8 mouse cellular contexts compared by ENCODE assay signal in genomic region chr12:33109531-33109930, GRCm38 (mm10). TPM values are rescaled to one million over a fixed set of nuclear protein-coding genes. Genes with fewer than 3 reads are reported as not detected.
DNase-seq lines count a peak whose midpoint lies in the region; ATAC-seq lines count a peak whose summit lies in the region.

No protein-coding gene starts in this region.

- no peak overlapping the region for H3K4me3 ChIP-seq in heart, embryonic 13.5 days
- H3K4me3 ChIP-seq in midbrain, embryonic 16.5 days (ENCODE audit: low read depth, low read length), result no peak overlapping the region

- no peaks in the 10 kb centered on the region for H3K36me3 ChIP-seq in heart, embryonic 13.5 days
- no peaks in the 10 kb centered on the region for H3K36me3 ChIP-seq in midbrain, embryonic 16.5 days (ENCODE audit: control insufficient read depth, insufficient read depth, low read length)

- H3K4me2 ChIP-seq in heart, embryonic 13.5 days, result no peak overlapping the region
- no peak overlapping the region for H3K4me2 ChIP-seq in midbrain, embryonic 16.5 days (ENCODE audit: low read length)

- no peaks in the 10 kb centered on the region for H3K9me3 ChIP-seq in heart, embryonic 13.5 days
- H3K9me3 ChIP-seq in midbrain, embryonic 16.5 days (replicated peaks; ENCODE audit: control insufficient read depth, low read length, poor library complexity, severe bottlenecking), result no peaks in the 10 kb centered on the region

- H3K27me3 ChIP-seq in heart, embryonic 13.5 days (replicated peaks), result no peaks in the 10 kb centered on the region
- H3K27me3 ChIP-seq in midbrain, embryonic 16.5 days (ENCODE audit: control insufficient read depth, insufficient read depth, low read depth, low read length), result no peaks in the 10 kb centered on the region

- H3K27ac ChIP-seq in heart, embryonic 13.5 days (replicated peaks), result no peak overlapping the region
- H3K27ac ChIP-seq in midbrain, embryonic 16.5 days (ENCODE audit: low read length), result no peak overlapping the region

- peak; percentile 65 for DNase-seq in embryo, embryonic 10 days (ENCODE audit: low spot score)
- DNase-seq in embryo, embryonic 9.5 days (ENCODE audit: extremely low spot score), result no peak
- peak; percentile 66 for DNase-seq in 416B (ENCODE audit: low read depth)
- peak; percentile 38 to 62 for DNase-seq in adrenal gland, postnatal 36 days
- peak; percentile 25 for DNase-seq in kidney, postnatal 14 days

- peaks cover 32% of the 10 kb centered on the region for H3K4me1 ChIP-seq in heart, embryonic 13.5 days
- H3K4me1 ChIP-seq in midbrain, embryonic 16.5 days (ENCODE audit: control insufficient read depth, insufficient read depth, low read length), result no peaks in the 10 kb centered on the region

- peak; percentile 42; the same call in 1 of the 2 replicates for ATAC-seq in heart, embryonic 13.5 days (ENCODE audit: extremely low read depth, insufficient number of reproducible peaks, low FRiP score, low TSS enrichment)
- ATAC-seq in midbrain, embryonic 16.5 days, result peak; percentile 68
- no peak for ATAC-seq in erythroid progenitor cell, adult 5-6 weeks (replicated peaks; ENCODE audit: low FRiP score, poor library complexity, severe bottlenecking)

- H3K9ac ChIP-seq in heart, embryonic 13.5 days, result no peak overlapping the region
- no peak overlapping the region for H3K9ac ChIP-seq in midbrain, embryonic 16.5 days (ENCODE audit: low read depth, low read length)

RNA-seq across cellular contexts. Expression of gene Cdhr3, which starts 16.9 kb away (rescaled TPM):
- total RNA-seq in adrenal gland, postnatal 36 days (2021), result under 1 TPM in 1 of 2 experiments, not detected in 1; 0.10 TPM
- 0.17 and 0.36 TPM in 2 replicates for polyA plus RNA-seq in heart, embryonic 13.5 days (2015; fragmentation: Nextera tagmentation; extraction: Ambion mirVana)
- polyA plus RNA-seq in midbrain, embryonic 16.5 days (2015; fragmentation: Nextera tagmentation; extraction: Ambion mirVana), result 0.51 and 0.56 TPM in 2 replicates
- total RNA-seq in erythroid progenitor cell, adult 5-6 weeks (2015; ENCODE audit: low replicate concordance), result not detected in 2 replicates
- total RNA-seq in erythroid progenitor cell, adult 5-6 weeks (2017; ENCODE audit: low replicate concordance), result not detected in 2 replicates

RNA-seq across cellular contexts. Expression of gene Atxn7l1, which starts 38.0 kb away (rescaled TPM):
- 10 to 100 TPM; 26.5 to 29.5 TPM for total RNA-seq in adrenal gland, postnatal 36 days (2021)
- 7.7 and 7.9 TPM in 2 replicates for polyA plus RNA-seq in heart, embryonic 13.5 days (2015; fragmentation: Nextera tagmentation; extraction: Ambion mirVana)
- 21.3 and 25.0 TPM in 2 replicates for polyA plus RNA-seq in midbrain, embryonic 16.5 days (2015; fragmentation: Nextera tagmentation; extraction: Ambion mirVana)
- 127 and 158 TPM in 2 replicates for total RNA-seq in erythroid progenitor cell, adult 5-6 weeks (2015; ENCODE audit: low replicate concordance)
- 70.7 and 76.5 TPM in 2 replicates for total RNA-seq in erythroid progenitor cell, adult 5-6 weeks (2017; ENCODE audit: low replicate concordance)
